Mouse (Mus musculus): ENCODE measurements around the gene Klk1b5. TPM values are rescaled to one million over a fixed set of nuclear protein-coding genes. Genes with fewer than 3 reads are reported as not detected.
"Not testable (repeated sequence)": the region's sequence is repeated elsewhere in the genome, so short reads cannot be mapped to it uniquely, and the experiment has no call there.

Gene Klk1b5
- total and polyA plus RNA-seq, 3 experiments = not detected

DNA sequence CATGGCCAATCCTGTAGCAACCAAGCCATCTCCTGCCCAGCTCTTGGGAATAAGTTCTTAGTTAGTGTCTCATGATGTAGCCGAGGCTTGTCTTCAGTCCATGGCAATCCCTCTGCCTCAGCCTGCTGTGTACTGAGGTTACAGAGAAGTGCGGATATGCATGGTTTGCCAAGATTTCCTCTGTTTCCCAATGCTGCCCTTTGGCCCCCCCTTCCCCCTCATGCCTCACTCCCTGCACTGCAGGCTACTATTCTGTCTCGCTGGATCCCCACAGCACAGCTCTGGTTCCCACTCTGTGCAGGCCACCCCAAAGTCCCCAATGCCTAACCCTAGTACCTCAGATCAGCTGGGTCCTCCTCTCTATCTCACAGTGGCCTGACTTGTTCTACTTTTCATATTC is 7.4 kb upstream of the Klk1b5 start:
- no peaks in the 10 kb centered on the region for H3K4me1 ChIP-seq (ENCODE audit: control insufficient read depth, insufficient read depth, low read length)

DNA sequence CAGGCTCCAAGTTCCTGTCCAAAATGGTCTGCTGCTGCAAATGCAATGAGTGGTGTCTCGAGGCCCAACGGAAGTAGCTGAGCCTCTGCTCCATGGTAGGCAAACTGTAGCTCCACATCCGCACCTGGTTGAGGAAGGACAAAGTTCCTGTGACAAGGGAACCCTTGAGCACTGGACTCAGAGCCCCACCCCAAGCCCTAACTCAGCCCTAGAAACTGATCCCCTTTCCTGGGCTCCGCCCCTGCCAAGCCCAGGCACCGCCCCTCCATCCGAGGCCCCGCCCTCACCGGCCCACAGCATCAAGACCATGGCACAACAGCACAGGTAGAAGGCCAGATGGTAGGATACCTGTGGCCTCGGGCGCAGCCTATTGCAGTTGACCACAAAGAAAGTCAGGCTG is 5.9 kb downstream of the Klk1b5 start:
- H3K9ac ChIP-seq (ENCODE audit: low read depth, low read length); H3K27ac ChIP-seq; DNase-seq; intact Hi-C loops (cut with DNase I); H3K27me3 ChIP-seq (ENCODE audit: control insufficient read depth, insufficient read depth, low read length); H3K4me3 ChIP-seq; H3K79me2 ChIP-seq (replicated peaks; ENCODE audit: control insufficient read depth, insufficient read depth, low read length); H3K4me1 ChIP-seq (ENCODE audit: control insufficient read depth, insufficient read depth, low read length); H3K36me3 ChIP-seq (ENCODE audit: control insufficient read depth, insufficient read depth, low read length): not testable (repeated sequence)
- 64% methylated on average over 9 of the region's 10 CpGs for WGBS

More for the DNA sequence above, 7.4 kb upstream of the Klk1b5 start:
- Histone ChIP-seq H3K9ac (ENCODE audit: low read depth, low read length) (no peak overlapping the region), H3K27me3 (ENCODE audit: control insufficient read depth, insufficient read depth, low read length) (no peaks in the 10 kb centered on the region), H3K4me3 (no peak overlapping the region), H3K27ac (no peak overlapping the region), H3K79me2 (replicated peaks; ENCODE audit: control insufficient read depth, insufficient read depth, low read length) (no peaks in the 10 kb centered on the region), H3K36me3 (ENCODE audit: control insufficient read depth, insufficient read depth, low read length) (no peaks in the 10 kb centered on the region)
- DNase-seq = no peak
- intact Hi-C loops (cut with DNase I) = no loop called here
- no peak for TF ChIP-seq POLR2A (IDR thresholded peaks at IDR 0.05; ENCODE audit: insufficient read depth, low read depth, low read length)
- TF ChIP-seq CTCF (IDR thresholded peaks at IDR 0.05) = no peak
- TF ChIP-seq EP300 (IDR thresholded peaks at IDR 0.05; ENCODE audit: insufficient read depth, low read depth, low read length) = no peak
- 65% methylated on average over 3 of the region's 3 CpGs for WGBS

DNA sequence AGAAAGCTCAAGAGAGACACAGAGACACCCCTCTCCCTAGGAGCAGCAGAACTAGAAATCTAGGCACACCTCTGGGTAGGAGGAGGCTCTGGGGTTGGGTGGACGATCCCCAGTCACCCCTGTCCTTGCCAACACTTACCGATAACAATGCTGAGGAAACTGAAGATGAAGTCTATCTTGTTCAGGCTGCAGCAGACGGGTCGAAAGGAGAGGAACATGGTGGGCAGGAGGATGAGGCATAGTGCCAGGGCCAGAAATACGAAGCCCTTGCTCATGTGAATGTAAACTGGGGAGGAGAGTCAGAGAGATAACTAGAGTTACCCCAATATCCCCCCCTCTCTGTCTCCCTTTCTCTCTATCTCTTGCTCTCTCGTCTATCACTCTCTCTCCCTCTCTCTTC is 6.6 kb downstream of the Klk1b5 start:
- H3K4me3 ChIP-seq; H3K27ac ChIP-seq; intact Hi-C loops (cut with DNase I); DNase-seq; H3K79me2 ChIP-seq (replicated peaks; ENCODE audit: control insufficient read depth, insufficient read depth, low read length); H3K36me3 ChIP-seq (ENCODE audit: control insufficient read depth, insufficient read depth, low read length); H3K4me1 ChIP-seq (ENCODE audit: control insufficient read depth, insufficient read depth, low read length); H3K9ac ChIP-seq (ENCODE audit: low read depth, low read length); H3K27me3 ChIP-seq (ENCODE audit: control insufficient read depth, insufficient read depth, low read length): not testable (repeated sequence)
- WGBS = 52% methylated on average over 6 of the region's 6 CpGs

DNA sequence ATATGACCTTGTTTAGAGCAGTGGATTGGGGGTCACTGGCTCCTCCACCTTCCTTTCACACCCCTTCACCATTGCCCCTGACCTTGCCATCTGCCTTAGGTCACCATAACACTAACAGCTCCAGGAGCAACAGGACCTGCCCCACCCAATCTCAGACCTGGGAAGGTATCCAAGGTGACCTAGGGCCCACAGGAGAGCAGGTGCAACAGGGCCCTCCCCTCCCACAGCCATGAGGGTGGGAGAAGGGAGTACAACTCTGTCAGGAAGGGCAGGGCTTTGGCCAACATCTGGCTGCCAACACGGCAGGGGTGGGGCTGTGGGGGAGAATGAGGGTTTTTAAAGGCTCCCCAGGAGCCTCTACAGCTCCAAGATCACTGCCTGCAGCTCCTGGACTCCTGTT is 9.3 kb downstream of the Klk1b5 start, which contains the start of gene Klk1:
Klk1 (plus strand) TSS at position 285 of the 400 bp plus-strand sequence.
- intact Hi-C loops (cut with DNase I) = no loop called here

DNA sequence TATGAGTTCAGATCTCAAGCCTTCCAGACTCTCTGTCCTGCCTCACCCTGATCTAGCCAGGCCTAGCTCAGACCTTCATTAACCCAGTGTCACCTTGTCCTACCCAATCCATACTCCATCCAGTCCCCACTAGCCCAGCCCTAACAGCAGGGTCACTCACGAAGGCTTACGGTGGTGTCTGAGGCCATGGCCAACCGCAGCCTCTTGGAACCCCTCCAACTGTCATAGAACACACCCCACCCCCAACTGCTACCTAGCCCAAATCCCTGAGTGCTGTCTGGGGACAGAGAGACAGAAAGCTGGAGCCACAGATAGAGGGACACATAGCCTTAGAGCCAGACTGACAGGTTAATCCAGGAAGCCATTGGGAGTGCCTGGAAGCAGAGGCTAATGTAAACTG is 20.2 kb downstream of the Klk1b5 start, which contains the start of gene Gm36864:
Gm36864 (plus strand) TSS at position 269 of the 400 bp plus-strand sequence.
- no peak within 1 kb of the TSS for H3K9ac ChIP-seq (ENCODE audit: low read depth, low read length)
- H3K36me3 ChIP-seq (ENCODE audit: control insufficient read depth, insufficient read depth, low read length) = no peaks in the 10 kb centered on the region
- TF ChIP-seq EP300 (IDR thresholded peaks at IDR 0.05; ENCODE audit: insufficient read depth, low read depth, low read length) = no peak
- TF ChIP-seq POLR2A (IDR thresholded peaks at IDR 0.05; ENCODE audit: insufficient read depth, low read depth, low read length) = no peak
- TF ChIP-seq CTCF (IDR thresholded peaks at IDR 0.05) = no peak
- H3K27ac ChIP-seq = no peak within 1 kb of the TSS
- H3K79me2 ChIP-seq (replicated peaks; ENCODE audit: control insufficient read depth, insufficient read depth, low read length) = no peaks in the 10 kb centered on the region
- intact Hi-C loops (cut with DNase I) = no loop called here
- no peaks in the 10 kb centered on the region for H3K4me1 ChIP-seq (ENCODE audit: control insufficient read depth, insufficient read depth, low read length)
- WGBS = 40% methylated on average over 3 of the region's 3 CpGs
- no peaks in the 10 kb centered on the region for H3K27me3 ChIP-seq (ENCODE audit: control insufficient read depth, insufficient read depth, low read length)
- H3K4me3 ChIP-seq = no peak within 1 kb of the TSS
- DNase-seq = no peak

More for the DNA sequence above, 9.3 kb downstream of the Klk1b5 start, which contains the start of gene Klk1:
- no peak for DNase-seq
- Histone ChIP-seq H3K27ac (no peak within 1 kb of the TSS), H3K4me1 (ENCODE audit: control insufficient read depth, insufficient read depth, low read length) (no peaks in the 10 kb centered on the region), H3K79me2 (replicated peaks; ENCODE audit: control insufficient read depth, insufficient read depth, low read length) (no peaks in the 10 kb centered on the region), H3K36me3 (ENCODE audit: control insufficient read depth, insufficient read depth, low read length) (no peaks in the 10 kb centered on the region), H3K4me3 (no peak within 1 kb of the TSS), H3K27me3 (ENCODE audit: control insufficient read depth, insufficient read depth, low read length) (no peaks in the 10 kb centered on the region), H3K9ac (ENCODE audit: low read depth, low read length) (no peak within 1 kb of the TSS)
- TF ChIP-seq POLR2A (IDR thresholded peaks at IDR 0.05; ENCODE audit: insufficient read depth, low read depth, low read length) (no peak), EP300 (IDR thresholded peaks at IDR 0.05; ENCODE audit: insufficient read depth, low read depth, low read length) (no peak), CTCF (IDR thresholded peaks at IDR 0.05) (no peak)
- 27% methylated on average over 1 of the region's 1 CpGs for WGBS

DNA sequence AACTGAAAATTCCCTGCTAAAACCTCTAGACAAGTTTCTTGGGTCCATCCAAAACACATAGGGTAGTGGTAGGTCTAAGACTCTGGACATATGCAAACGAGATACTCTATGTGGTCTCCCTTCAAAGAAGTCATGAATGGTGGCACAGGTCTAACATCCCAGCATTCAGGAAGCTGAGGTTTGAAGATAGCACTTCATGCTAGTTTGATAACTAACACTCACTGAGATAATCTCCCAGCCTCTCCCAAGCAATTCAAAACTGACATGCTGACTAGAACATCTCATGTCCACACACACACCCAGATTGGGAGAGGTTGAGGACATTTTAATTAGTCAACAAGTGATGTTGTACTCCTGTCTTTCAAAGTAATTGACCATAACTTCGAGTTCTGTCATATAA is 24.2 kb downstream of the Klk1b5 start:
- H3K4me3 ChIP-seq = no peak overlapping the region
- DNase-seq = no peak
- H3K27ac ChIP-seq = no peak overlapping the region
- no peaks in the 10 kb centered on the region for H3K79me2 ChIP-seq (replicated peaks; ENCODE audit: control insufficient read depth, insufficient read depth, low read length)
- 38% methylated on average over 2 of the region's 2 CpGs for WGBS
- no peaks in the 10 kb centered on the region for H3K4me1 ChIP-seq (ENCODE audit: control insufficient read depth, insufficient read depth, low read length)
- TF ChIP-seq POLR2A (IDR thresholded peaks at IDR 0.05; ENCODE audit: insufficient read depth, low read depth, low read length) (no peak), EP300 (IDR thresholded peaks at IDR 0.05; ENCODE audit: insufficient read depth, low read depth, low read length) (no peak)
- no peaks in the 10 kb centered on the region for H3K27me3 ChIP-seq (ENCODE audit: control insufficient read depth, insufficient read depth, low read length)
- intact Hi-C loops (cut with DNase I) = loop anchor here (10.0 kb wide), 1 partner anchor 65 kb away; the partner anchor contains the start of gene Clec11a
- H3K9ac ChIP-seq (ENCODE audit: low read depth, low read length) = no peak overlapping the region
- no peaks in the 10 kb centered on the region for H3K36me3 ChIP-seq (ENCODE audit: control insufficient read depth, insufficient read depth, low read length)
